Mouse (Mus musculus): ENCODE results near the gene Prpf40b. TPM values are rescaled to one million over a fixed set of nuclear protein-coding genes. Genes with fewer than 3 reads are reported as not detected.

The Prpf40b gene
- polyA plus RNA-seq, 1 experiment from 2014 or later: 114 TPM

DNA sequence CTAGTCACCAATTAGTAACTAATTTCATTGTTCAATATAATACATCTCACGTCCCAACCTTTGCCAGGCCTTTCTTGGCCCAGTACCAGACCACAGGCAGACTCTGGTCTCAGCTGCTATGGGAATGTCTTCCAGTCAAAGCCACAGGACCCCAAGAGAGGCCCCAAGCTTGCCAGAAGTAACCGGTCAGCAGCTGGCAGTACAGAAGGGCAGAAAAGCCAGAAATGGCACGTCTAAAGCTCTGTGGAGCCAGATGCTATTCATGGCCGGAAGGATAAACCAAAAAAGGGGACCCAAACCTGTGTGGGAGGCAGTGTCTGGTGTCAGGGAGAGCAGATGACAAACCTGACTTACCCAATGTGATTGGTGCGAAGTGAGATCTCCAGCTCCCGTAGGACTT is 39.6 kb downstream of the Prpf40b start:
- H3K4me1 ChIP-seq (replicated peaks): peaks cover 20% of the 10 kb centered on the region
- no peak overlapping the region for H3K9ac ChIP-seq
- H3K4me2 ChIP-seq: no peak overlapping the region
- no peaks in the 10 kb centered on the region for H3K36me3 ChIP-seq
- no peaks in the 10 kb centered on the region for H3K9me3 ChIP-seq
- peak overlapping the region; percentile 69 for H3K27ac ChIP-seq (replicated peaks)
- WGBS: 59% methylated on average over 6 of the region's 6 CpGs
- no peak overlapping the region for H3K4me3 ChIP-seq
- H3K27me3 ChIP-seq: no peaks in the 10 kb centered on the region
- ATAC-seq (ENCODE audit: low FRiP score, low read depth): peak; percentile 54; the same call in 1 of the 2 replicates

DNA sequence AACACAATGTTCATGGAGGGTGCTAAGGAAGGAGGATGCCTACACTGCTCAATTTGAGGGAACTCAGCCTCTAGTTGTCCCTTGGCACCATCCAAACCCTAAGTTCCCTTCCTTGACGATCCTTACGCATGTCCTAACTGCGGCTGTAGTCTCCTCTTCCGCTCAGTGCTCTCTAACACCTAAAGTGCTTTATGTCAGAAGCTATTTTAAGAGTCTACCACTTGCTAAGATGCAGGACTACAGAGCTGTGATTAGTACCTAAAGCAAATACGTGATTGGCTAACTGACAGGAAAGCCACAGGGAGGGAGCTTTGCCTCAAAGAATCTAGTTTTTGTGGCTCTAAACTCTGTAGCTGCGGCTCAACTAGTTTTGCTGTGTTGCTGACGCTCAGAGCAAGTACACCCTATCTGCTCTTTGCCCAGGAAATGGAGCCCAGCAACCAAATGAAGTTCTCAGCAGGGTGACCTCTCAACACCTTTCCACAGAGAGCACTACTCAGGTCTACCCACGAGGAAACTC is 41.0 kb downstream of the Prpf40b start:
- 85% methylated on average over 8 of the region's 8 CpGs for WGBS
- H3K27ac ChIP-seq (replicated peaks): no peak overlapping the region
- no peaks in the 10 kb centered on the region for H3K9me3 ChIP-seq
- H3K4me2 ChIP-seq: no peak overlapping the region
- peaks cover 24% of the 10 kb centered on the region for H3K4me1 ChIP-seq (replicated peaks)
- ATAC-seq (ENCODE audit: low FRiP score, low read depth): no peak
- H3K36me3 ChIP-seq: no peaks in the 10 kb centered on the region
- H3K9ac ChIP-seq: no peak overlapping the region
- H3K27me3 ChIP-seq: no peaks in the 10 kb centered on the region
- H3K4me3 ChIP-seq: no peak overlapping the region

DNA sequence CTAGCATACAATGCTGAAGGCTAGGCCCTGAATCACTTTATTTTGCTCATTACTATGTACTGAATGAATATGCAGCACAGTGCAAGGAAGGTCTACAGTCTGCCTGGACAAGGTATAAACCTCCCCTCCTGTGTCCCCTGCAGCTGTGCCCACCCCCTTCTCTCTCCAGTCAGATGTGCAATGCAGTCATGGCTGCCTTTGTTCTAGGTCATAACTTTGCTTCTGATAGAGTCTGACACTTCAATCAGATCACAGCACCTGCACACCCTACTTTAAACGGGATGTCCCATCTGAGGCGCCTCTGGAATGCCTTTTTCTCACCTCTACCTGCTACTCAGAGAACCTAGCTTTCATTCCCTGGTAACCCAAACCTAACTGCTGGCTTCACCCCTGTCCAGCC is 44.0 kb downstream of the Prpf40b start:
- no peak overlapping the region for H3K4me2 ChIP-seq
- ATAC-seq (ENCODE audit: low FRiP score, low read depth): no peak
- H3K27me3 ChIP-seq: no peaks in the 10 kb centered on the region
- no peak overlapping the region for H3K27ac ChIP-seq (replicated peaks)
- no peaks in the 10 kb centered on the region for H3K36me3 ChIP-seq
- no peak overlapping the region for H3K9ac ChIP-seq
- H3K4me1 ChIP-seq (replicated peaks): peaks cover 25% of the 10 kb centered on the region
- 96% methylated on average over 2 of the region's 2 CpGs for WGBS
- H3K4me3 ChIP-seq: no peak overlapping the region
- H3K9me3 ChIP-seq: no peaks in the 10 kb centered on the region

DNA sequence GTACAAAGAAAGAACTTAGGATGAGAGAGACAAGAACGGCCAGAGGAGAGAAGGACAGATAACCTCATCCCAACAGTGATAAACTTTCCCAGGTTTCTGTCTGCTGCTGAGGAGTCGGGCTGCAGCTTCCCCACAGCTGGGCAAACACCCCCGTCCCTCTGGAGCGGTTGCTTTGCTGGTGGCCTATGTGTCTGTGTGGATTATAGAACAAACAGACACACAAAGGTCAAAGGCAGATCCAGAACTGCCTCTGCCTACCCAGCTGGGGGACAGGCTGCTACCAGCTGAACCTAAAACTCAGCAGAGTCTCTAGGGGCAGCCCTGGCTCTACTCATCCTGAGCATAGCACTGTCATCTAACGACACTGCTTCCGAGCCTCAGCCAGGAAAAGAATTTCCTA is 44.8 kb downstream of the Prpf40b start:
- no peak for ATAC-seq (ENCODE audit: low FRiP score, low read depth)
- Histone ChIP-seq H3K4me2 (no peak overlapping the region), H3K9ac (no peak overlapping the region), H3K4me1 (replicated peaks) (peaks cover 26% of the 10 kb centered on the region), H3K4me3 (no peak overlapping the region), H3K9me3 (no peaks in the 10 kb centered on the region), H3K27ac (replicated peaks) (no peak overlapping the region), H3K27me3 (no peaks in the 10 kb centered on the region), H3K36me3 (no peaks in the 10 kb centered on the region)
- 64% methylated on average over 6 of the region's 6 CpGs for WGBS

DNA sequence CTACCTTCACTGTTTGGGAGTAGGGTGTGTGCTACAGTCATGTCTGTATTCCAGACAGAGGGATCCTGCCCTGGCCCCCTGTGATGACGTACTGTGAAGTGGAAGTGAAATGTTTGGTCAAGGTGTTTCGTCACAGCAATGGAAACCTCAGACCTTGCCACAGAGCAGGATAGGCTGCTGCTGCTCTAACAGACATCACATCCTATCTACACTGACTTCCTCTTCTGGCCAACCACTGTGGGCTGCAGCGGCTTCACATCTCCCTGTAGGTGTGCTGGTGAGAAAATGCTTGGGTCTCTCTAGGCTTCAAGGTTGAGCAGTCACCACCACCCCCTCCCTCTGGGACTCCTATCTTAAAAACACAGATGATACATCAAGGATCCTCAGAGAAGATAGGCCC is 46.2 kb downstream of the Prpf40b start:
- Histone ChIP-seq H3K4me2 (no peak overlapping the region), H3K27ac (replicated peaks) (no peak overlapping the region), H3K9me3 (no peaks in the 10 kb centered on the region), H3K36me3 (no peaks in the 10 kb centered on the region), H3K4me1 (replicated peaks) (peaks cover 26% of the 10 kb centered on the region), H3K9ac (no peak overlapping the region), H3K27me3 (no peaks in the 10 kb centered on the region), H3K4me3 (no peak overlapping the region)
- no peak for ATAC-seq (ENCODE audit: low FRiP score, low read depth)
- WGBS: 84% methylated on average over 3 of the region's 3 CpGs

GRCm38 (mm10) chr15:99342194-99342981 is 47.5 kb downstream of the Prpf40b start:
- H3K9me3 ChIP-seq: no peaks in the 10 kb centered on the region
- peak overlapping the region; percentile 77; the same call in 1 of the 2 replicates for H3K27ac ChIP-seq (replicated peaks)
- H3K27me3 ChIP-seq: no peaks in the 10 kb centered on the region
- no peaks in the 10 kb centered on the region for H3K36me3 ChIP-seq
- no peak for ATAC-seq (ENCODE audit: low FRiP score, low read depth)
- 56% methylated on average over 9 of the region's 9 CpGs for WGBS
- no peak overlapping the region for H3K4me2 ChIP-seq
- H3K4me3 ChIP-seq: no peak overlapping the region
- peaks cover 26% of the 10 kb centered on the region for H3K4me1 ChIP-seq (replicated peaks)
- no peak overlapping the region for H3K9ac ChIP-seq

- peak; percentile 89 for ATAC-seq (ENCODE audit: low FRiP score, low read depth)
- WGBS: 51% methylated on average over 5 of the region's 5 CpGs
- no peaks in the 10 kb centered on the region for H3K9me3 ChIP-seq
Observed at GRCm38 (mm10) chr15:99343414-99344147, 48.7 kb downstream of the Prpf40b start.

DNA sequence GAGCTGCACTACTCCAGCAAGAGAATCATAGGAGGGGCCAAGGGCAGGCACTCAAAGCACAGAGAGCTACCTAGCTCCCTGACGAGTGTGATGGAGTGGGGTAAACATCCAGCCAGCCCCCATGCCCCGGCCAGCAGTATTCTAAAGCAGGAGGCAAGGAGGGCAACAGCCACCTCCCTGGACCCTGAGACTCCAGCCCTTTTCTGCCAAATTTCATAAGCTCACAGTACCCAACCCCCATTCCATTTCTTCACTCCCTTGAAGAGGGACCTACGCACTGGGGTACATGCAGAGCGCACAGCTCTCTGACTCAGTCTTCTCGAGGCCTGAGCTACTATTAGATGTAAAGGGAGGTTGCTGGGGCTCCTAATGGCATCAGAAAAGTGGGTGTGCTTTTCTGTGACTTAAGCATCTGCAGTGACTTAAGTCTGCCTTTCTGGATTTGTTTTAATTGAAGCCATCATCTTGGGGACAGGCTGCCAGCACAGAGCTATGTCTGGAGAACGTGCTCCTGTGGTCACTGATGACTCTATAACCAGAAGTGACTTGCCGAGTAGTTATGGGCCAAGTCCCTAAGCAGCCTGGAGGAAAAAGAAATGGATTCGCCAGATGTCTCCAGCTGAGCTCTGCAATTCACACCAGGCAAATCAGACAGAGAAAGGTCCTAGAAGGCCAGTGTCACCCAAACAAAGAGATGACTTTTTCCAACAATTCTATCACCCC is 49.4 kb downstream of the Prpf40b start:
- H3K9ac ChIP-seq: no peak overlapping the region
- H3K9me3 ChIP-seq: no peaks in the 10 kb centered on the region
- peaks cover 26% of the 10 kb centered on the region for H3K4me1 ChIP-seq (replicated peaks)
- H3K4me3 ChIP-seq: no peak overlapping the region
- WGBS: 65% methylated on average over 8 of the region's 8 CpGs
- no peaks in the 10 kb centered on the region for H3K27me3 ChIP-seq
- no peak overlapping the region for H3K4me2 ChIP-seq
- peak overlapping the region; percentile 77 for H3K27ac ChIP-seq (replicated peaks)
- H3K36me3 ChIP-seq: no peaks in the 10 kb centered on the region
- no peak for ATAC-seq (ENCODE audit: low FRiP score, low read depth)

More at GRCm38 (mm10) chr15:99343414-99344147, 48.7 kb downstream of the Prpf40b start:
- no peaks in the 10 kb centered on the region for H3K27me3 ChIP-seq
- no peak overlapping the region for H3K9ac ChIP-seq
- peaks cover 26% of the 10 kb centered on the region for H3K4me1 ChIP-seq (replicated peaks)
- H3K4me2 ChIP-seq: no peak overlapping the region
- H3K36me3 ChIP-seq: no peaks in the 10 kb centered on the region
- H3K27ac ChIP-seq (replicated peaks): peak overlapping the region; percentile 77
- no peak overlapping the region for H3K4me3 ChIP-seq

DNA sequence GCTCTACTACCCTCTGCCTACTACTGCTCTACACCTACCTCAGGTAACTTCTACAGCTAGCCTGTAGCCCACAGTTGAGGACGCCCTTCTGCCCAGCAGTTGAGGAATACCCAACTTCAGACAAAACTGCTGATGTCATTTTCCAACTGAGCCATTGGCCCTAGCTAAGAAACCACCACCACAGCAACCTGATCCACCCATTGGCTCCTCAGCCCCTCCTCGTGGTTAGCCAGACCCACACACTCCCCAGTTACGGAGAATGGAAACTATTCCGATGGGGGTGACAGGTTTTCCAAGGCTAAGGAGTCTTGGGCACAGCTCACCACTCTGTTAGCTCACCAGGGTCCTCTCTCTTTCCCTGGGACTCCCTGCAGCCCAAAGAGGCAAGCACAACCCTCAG is 50.1 kb downstream of the Prpf40b start:
- H3K4me2 ChIP-seq: no peak overlapping the region
- H3K9ac ChIP-seq: no peak overlapping the region
- no peak overlapping the region for H3K27ac ChIP-seq (replicated peaks)
- peaks cover 21% of the 10 kb centered on the region for H3K4me1 ChIP-seq (replicated peaks)
- no peaks in the 10 kb centered on the region for H3K27me3 ChIP-seq
- H3K36me3 ChIP-seq: no peaks in the 10 kb centered on the region
- ATAC-seq (ENCODE audit: low FRiP score, low read depth): no peak
- no peak overlapping the region for H3K4me3 ChIP-seq
- WGBS: 80% methylated on average over 4 of the region's 4 CpGs
- H3K9me3 ChIP-seq: no peaks in the 10 kb centered on the region

GRCm38 (mm10) chr15:99351610-99352009 is 56.7 kb downstream of the Prpf40b start:
- no peak overlapping the region for H3K27ac ChIP-seq (replicated peaks)
- H3K4me1 ChIP-seq (replicated peaks): no peaks in the 10 kb centered on the region
- no peaks in the 10 kb centered on the region for H3K9me3 ChIP-seq
- no peaks in the 10 kb centered on the region for H3K36me3 ChIP-seq
- no peak overlapping the region for H3K4me2 ChIP-seq
- no peak overlapping the region for H3K4me3 ChIP-seq
- no peaks in the 10 kb centered on the region for H3K27me3 ChIP-seq
- WGBS: 84% methylated on average over 6 of the region's 6 CpGs
- no peak overlapping the region for H3K9ac ChIP-seq
- no peak for ATAC-seq (ENCODE audit: low FRiP score, low read depth)

DNA sequence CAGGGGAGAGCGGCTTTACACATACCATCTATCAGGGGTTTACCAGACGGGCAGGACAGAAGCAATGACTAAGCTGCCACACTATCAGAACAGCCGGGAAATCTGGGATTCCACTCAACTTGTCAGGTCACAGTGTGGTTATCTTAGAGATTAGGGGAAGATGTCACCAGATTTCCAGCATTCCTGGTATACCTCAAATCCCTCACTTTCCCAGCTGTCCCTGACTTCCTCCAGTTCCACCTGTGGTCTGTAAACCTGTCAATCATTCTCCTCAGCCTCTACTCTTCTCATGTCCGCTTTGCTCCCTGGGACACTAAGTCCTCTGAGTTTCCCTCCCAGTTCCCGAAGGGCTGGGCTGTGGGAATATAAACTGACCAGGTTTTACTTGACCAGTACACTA is 57.4 kb downstream of the Prpf40b start:
- no peaks in the 10 kb centered on the region for H3K4me1 ChIP-seq (replicated peaks)
- H3K36me3 ChIP-seq: no peaks in the 10 kb centered on the region
- no peaks in the 10 kb centered on the region for H3K9me3 ChIP-seq
- H3K4me2 ChIP-seq: no peak overlapping the region
- no peak overlapping the region for H3K4me3 ChIP-seq
- no peak overlapping the region for H3K9ac ChIP-seq
- H3K27ac ChIP-seq (replicated peaks): no peak overlapping the region
- no peak for ATAC-seq (ENCODE audit: low FRiP score, low read depth)
- WGBS: 85% methylated on average over 5 of the region's 5 CpGs
- no peaks in the 10 kb centered on the region for H3K27me3 ChIP-seq

- 72% methylated on average over 6 of the region's 6 CpGs for WGBS
- Histone ChIP-seq H3K9me3 (no peaks in the 10 kb centered on the region), H3K27me3 (no peaks in the 10 kb centered on the region)
Observed at GRCm38 (mm10) chr15:99355660-99356059, 60.8 kb downstream of the Prpf40b start.

More at GRCm38 (mm10) chr15:99355660-99356059, 60.8 kb downstream of the Prpf40b start:
- Histone ChIP-seq H3K36me3 (no peaks in the 10 kb centered on the region), H3K4me3 (no peak overlapping the region), H3K4me1 (replicated peaks) (no peaks in the 10 kb centered on the region), H3K4me2 (no peak overlapping the region), H3K27ac (replicated peaks) (no peak overlapping the region), H3K9ac (no peak overlapping the region)
- ATAC-seq (ENCODE audit: low FRiP score, low read depth): no peak
